Mouse (Mus musculus): ENCODE measurements around the gene Tkt.
A peak's percentile ranks its signal among the peaks of the same experiment; 100 is the strongest.
"Not testable (repeated sequence)": the region's sequence is repeated elsewhere in the genome, so short reads cannot be mapped to it uniquely, and the experiment has no call there.

Gene Tkt

GRCm38 (mm10) chr14:30553185-30553584, 5.0 kb downstream of the Tkt start:
- no peak for DNase-seq

- no peak for DNase-seq
These were observed 8.5 kb downstream of the Tkt start for GRCm38 (mm10) chr14:30556651-30557050.

- DNase-seq: no peak
These were observed 9.6 kb downstream of the Tkt start for GRCm38 (mm10) chr14:30557730-30558129.

GRCm38 (mm10) chr14:30559321-30559850, 11.2 kb downstream of the Tkt start:
- DNase-seq: peak; percentile 77

GRCm38 (mm10) chr14:30560803-30561389, 12.7 kb downstream of the Tkt start:
- DNase-seq: peak; percentile 46

GRCm38 (mm10) chr14:30561470-30562187, 13.5 kb downstream of the Tkt start:
- peak; percentile 90 for DNase-seq

- no peak for DNase-seq
These were observed 14.2 kb downstream of the Tkt start for GRCm38 (mm10) chr14:30562343-30562742.

GRCm38 (mm10) chr14:30564451-30564850, 16.3 kb downstream of the Tkt start:
- DNase-seq: peak; percentile 82

- no peak for DNase-seq
These were observed 18.2 kb downstream of the Tkt start for GRCm38 (mm10) chr14:30566317-30566716.

GRCm38 (mm10) chr14:30568016-30568415, 19.9 kb downstream of the Tkt start:
- DNase-seq: no peak

- peak; percentile 66 for DNase-seq
These were observed 22.1 kb downstream of the Tkt start for GRCm38 (mm10) chr14:30570303-30570702.

- DNase-seq: no peak
These were observed 24.1 kb downstream of the Tkt start for GRCm38 (mm10) chr14:30572253-30572652.

- DNase-seq: no peak
These were observed 25.1 kb downstream of the Tkt start for GRCm38 (mm10) chr14:30573235-30573634.

GRCm38 (mm10) chr14:30573983-30574584, 25.9 kb downstream of the Tkt start:
- peak; percentile 85 for DNase-seq

GRCm38 (mm10) chr14:30575791-30576190, 27.6 kb downstream of the Tkt start:
- no peak for DNase-seq

GRCm38 (mm10) chr14:30576260-30576659, 28.1 kb downstream of the Tkt start:
- DNase-seq: no peak

GRCm38 (mm10) chr14:30577303-30578062, 29.3 kb downstream of the Tkt start:
- DNase-seq: not testable (repeated sequence)

- no peak for DNase-seq
These were observed 31.0 kb downstream of the Tkt start for GRCm38 (mm10) chr14:30579180-30579579.

GRCm38 (mm10) chr14:30579882-30580281, 31.7 kb downstream of the Tkt start:
- no peak for DNase-seq

- DNase-seq: no peak
These were observed 33.1 kb downstream of the Tkt start for GRCm38 (mm10) chr14:30581238-30581637.

GRCm38 (mm10) chr14:30584077-30584476, 35.9 kb downstream of the Tkt start:
- DNase-seq: no peak

GRCm38 (mm10) chr14:30584497-30585251, 36.5 kb downstream of the Tkt start:
- no peak for DNase-seq
